Mouse (Mus musculus): Measurements from ENCODE around the gene Oat.

The Oat gene

GRCm38 (mm10) chr7:132576116-132576650 lies at the start of gene Oat:
Gene Oat, minus strand, starts transcription at chr7:132576398.
- DNase-seq: peak; percentile 94 to 96

GRCm38 (mm10) chr7:132624161-132624560 lies 48.0 kb upstream of the Oat start:
- DNase-seq: no peak

GRCm38 (mm10) chr7:132619975-132620918 lies 44.0 kb upstream of the Oat start:
- no peak for DNase-seq

- DNase-seq: no peak
Observed at GRCm38 (mm10) chr7:132619549-132619948, 43.4 kb upstream of the Oat start.

GRCm38 (mm10) chr7:132617021-132617564 lies 40.9 kb upstream of the Oat start:
- no peak for DNase-seq

- no peak for DNase-seq
Observed at GRCm38 (mm10) chr7:132616391-132616790, 40.2 kb upstream of the Oat start.

- DNase-seq: no peak
Observed at GRCm38 (mm10) chr7:132615346-132615745, 39.1 kb upstream of the Oat start.

- no peak for DNase-seq
Observed at GRCm38 (mm10) chr7:132611530-132611929, 35.3 kb upstream of the Oat start.

GRCm38 (mm10) chr7:132610468-132611318 lies 34.5 kb upstream of the Oat start, which contains the start of gene Lhpp:
Gene Lhpp, plus strand, starts transcription at chr7:132610638.
- peak; percentile 71 to 79 for DNase-seq

GRCm38 (mm10) chr7:132608316-132609020 lies 32.3 kb upstream of the Oat start:
- DNase-seq: peak in 1 of 2 experiments; percentile 22

- no peak for DNase-seq
Observed at GRCm38 (mm10) chr7:132605689-132606088, 29.5 kb upstream of the Oat start.

GRCm38 (mm10) chr7:132604720-132605119 lies 28.5 kb upstream of the Oat start:
- DNase-seq: no peak

- no peak for DNase-seq
Observed at GRCm38 (mm10) chr7:132600926-132601325, 24.7 kb upstream of the Oat start.

GRCm38 (mm10) chr7:132600026-132600425 lies 23.8 kb upstream of the Oat start:
- no peak for DNase-seq

GRCm38 (mm10) chr7:132599071-132599975 lies 23.1 kb upstream of the Oat start, which contains the start of gene Nkx1-2:
Gene Nkx1-2, minus strand, starts transcription at chr7:132599637.
- peak in 1 of 2 experiments; percentile 10 for DNase-seq

GRCm38 (mm10) chr7:132597251-132598041 lies 21.2 kb upstream of the Oat start:
- peak in 1 of 2 experiments; percentile 7 for DNase-seq

- no peak for DNase-seq
Observed at GRCm38 (mm10) chr7:132596557-132597250, 20.5 kb upstream of the Oat start.

GRCm38 (mm10) chr7:132595787-132596186 lies 19.6 kb upstream of the Oat start:
- no peak for DNase-seq

GRCm38 (mm10) chr7:132594325-132594724 lies 18.1 kb upstream of the Oat start:
- no peak for DNase-seq

Data from cerebellum, postnatal 25 days (tissue).